In genomic region chr2:134482683-134483082, GRCm38 (mm10) we compare ENCODE assay signal across 10 mouse cellular contexts.
A peak's percentile ranks its signal among the peaks of the same experiment; 100 is the strongest.
DNase-seq lines count a peak whose midpoint lies in the region; ATAC-seq and TF ChIP-seq lines count a peak whose summit lies in the region.
"Had no signal": no experiment of that assay in that cellular context is flagged by ENCODE, and none has a peak within 500 bp of the region (broad histone marks: within the 10 kb centered on the region; RNA-seq: fewer than 3 reads in every experiment).

No protein-coding gene starts in this region.

- no peaks in the 10 kb centered on the region for H3K36me3 ChIP-seq in midbrain, embryonic 11.5 days (ENCODE audit: control insufficient read depth, insufficient read depth, low read length)
- no peaks in the 10 kb centered on the region for H3K36me3 ChIP-seq in midbrain, embryonic 10.5 days
- H3K36me3 ChIP-seq in forebrain, embryonic 16.5 days (ENCODE audit: control insufficient read depth, insufficient read depth): no peaks in the 10 kb centered on the region
- H3K36me3 ChIP-seq: G1E had no signal

- WGBS in midbrain, embryonic 11.5 days: 44% methylated on average over 4 of the region's 4 CpGs
- WGBS in midbrain, embryonic 10.5 days: 44% methylated on average over 4 of the region's 4 CpGs
- 37% methylated on average over 4 of the region's 4 CpGs for WGBS in forebrain, embryonic 16.5 days

- H3K9me3 ChIP-seq in midbrain, embryonic 11.5 days (ENCODE audit: control insufficient read depth, low read length): no peaks in the 10 kb centered on the region
- no peaks in the 10 kb centered on the region for H3K9me3 ChIP-seq in midbrain, embryonic 10.5 days (replicated peaks)
- no peaks in the 10 kb centered on the region for H3K9me3 ChIP-seq in forebrain, embryonic 16.5 days (ENCODE audit: control insufficient read depth, low read length)
- H3K9me3 ChIP-seq: G1E had no signal

- H3K27ac ChIP-seq in gastrocnemius, adult 2 months: no peak overlapping the region
- no peak overlapping the region for H3K27ac ChIP-seq in midbrain, embryonic 11.5 days (ENCODE audit: low read depth, low read length)
- no peak overlapping the region for H3K27ac ChIP-seq in midbrain, embryonic 10.5 days (replicated peaks)
- H3K27ac ChIP-seq in forebrain, embryonic 16.5 days (ENCODE audit: low read length): no peak overlapping the region

- TF ChIP-seq CTCF in gastrocnemius, adult 2 months (IDR thresholded peaks at IDR 0.05): peak; percentile 33; the same call in 1 of the 2 replicates

- intact Hi-C loops in gastrocnemius, adult 2 months (cut with DNase I): loop anchor here (5.0 to 10.0 kb wide), 2 partner anchors 690 to 1368 kb away; no protein-coding TSS in a partner anchor

- H3K4me1 ChIP-seq in midbrain, embryonic 11.5 days (ENCODE audit: control insufficient read depth, insufficient read depth, low read length): peaks cover 3% of the 10 kb centered on the region
- peaks cover 22% of the 10 kb centered on the region for H3K4me1 ChIP-seq in midbrain, embryonic 10.5 days
- H3K4me1 ChIP-seq in forebrain, embryonic 16.5 days (replicated peaks; ENCODE audit: control insufficient read depth, insufficient read depth, low read length): peaks cover 7% of the 10 kb centered on the region

- H3K4me3 ChIP-seq in gastrocnemius, adult 2 months: no peak overlapping the region
- H3K4me3 ChIP-seq in midbrain, embryonic 11.5 days (ENCODE audit: low read depth, low read length): no peak overlapping the region
- no peak overlapping the region for H3K4me3 ChIP-seq in midbrain, embryonic 10.5 days
- H3K4me3 ChIP-seq in forebrain, embryonic 16.5 days (replicated peaks; ENCODE audit: low read length): no peak overlapping the region

- ATAC-seq in midbrain, embryonic 11.5 days (ENCODE audit: low FRiP score): peak; percentile 38; the same call in 1 of the 2 replicates
- ATAC-seq in forebrain, embryonic 16.5 days: peak; percentile 31; the same call in 1 of the 2 replicates

- H3K9ac ChIP-seq in midbrain, embryonic 11.5 days (ENCODE audit: low read length): no peak overlapping the region
- no peak overlapping the region for H3K9ac ChIP-seq in forebrain, embryonic 16.5 days (replicated peaks; ENCODE audit: low read depth, low read length)

- no peaks in the 10 kb centered on the region for H3K27me3 ChIP-seq in midbrain, embryonic 11.5 days (ENCODE audit: control insufficient read depth, insufficient read depth, low read length)
- H3K27me3 ChIP-seq in midbrain, embryonic 10.5 days (ENCODE audit: low read depth, poor library complexity, severe bottlenecking): 0 out of 2 replicates have a peak, but pooled peaks cover 3% of the 10 kb centered on the region
- no peaks in the 10 kb centered on the region for H3K27me3 ChIP-seq in forebrain, embryonic 16.5 days (replicated peaks; ENCODE audit: control insufficient read depth, insufficient read depth, low read length)

- H3K4me2 ChIP-seq in midbrain, embryonic 11.5 days: no peak overlapping the region
- H3K4me2 ChIP-seq in forebrain, embryonic 16.5 days (ENCODE audit: low read length): no peak overlapping the region

- DNase-seq in gastrocnemius, adult 2 months: no peak
- DNase-seq in gastrocnemius, adult 8-10 months (ENCODE audit: low spot score in 2 of 2): no peak
- DNase-seq in midbrain, embryonic 11.5 days (ENCODE audit: low spot score, missing footprints): no peak
- no peak for DNase-seq in midbrain, embryonic 10.5 days (ENCODE audit: low spot score)
- peak; percentile 58 for DNase-seq in retina, embryonic 14.5 days (ENCODE audit: low spot score)
- no peak for DNase-seq in right cerebral cortex, postnatal 4 days
- DNase-seq in cerebellum, postnatal 36 days: no peak
- DNase-seq: kidney, postnatal 4 days had no signal
